31 mouse cellular contexts compared by ENCODE assay signal in genomic region chr2:110137291-110137690, GRCm38 (mm10).
DNase-seq lines count a peak whose midpoint lies in the region; ATAC-seq and TF ChIP-seq lines count a peak whose summit lies in the region.
"Had no signal": no experiment of that assay in that cellular context is flagged by ENCODE, and none has a peak within 500 bp of the region (broad histone marks: within the 10 kb centered on the region; RNA-seq: fewer than 3 reads in every experiment).

No protein-coding gene starts in this region.

- TF ChIP-seq POLR2A in myocyte (IDR thresholded peaks at IDR 0.05; ENCODE audit: insufficient read length, low read depth): no peak

- WGBS in kidney, embryonic 15.5 days: 21% methylated on average over 1 of the region's 1 CpGs
- WGBS in liver, embryonic 12.5 days (ENCODE audit: insufficient replicate concordance): 46% methylated on average over 1 of the region's 1 CpGs

- no peak overlapping the region for H3K4me3 ChIP-seq in kidney, embryonic 15.5 days (replicated peaks)
- no peak overlapping the region for H3K4me3 ChIP-seq in myocyte
- no peak overlapping the region for H3K4me3 ChIP-seq in liver, embryonic 12.5 days
- H3K4me3 ChIP-seq: embryonic facial prominence, embryonic 13.5 days; forebrain, embryonic 10.5 days; forebrain, embryonic 15.5 days; heart, embryonic 10.5 days; heart, embryonic 15.5 days; liver, embryonic 15.5 days; midbrain, embryonic 10.5 days; neural tube, embryonic 12.5 days had no signal

- peaks cover 15% of the 10 kb centered on the region for H3K4me1 ChIP-seq in kidney, embryonic 15.5 days
- H3K4me1 ChIP-seq in liver, embryonic 12.5 days: no peaks in the 10 kb centered on the region
- H3K4me1 ChIP-seq: embryonic facial prominence, embryonic 13.5 days; forebrain, embryonic 15.5 days; heart, embryonic 10.5 days; heart, embryonic 15.5 days; liver, embryonic 15.5 days; midbrain, embryonic 10.5 days; neural tube, embryonic 12.5 days had no signal

- H3K79me2 ChIP-seq in myocyte (ENCODE audit: control insufficient read depth, insufficient read depth): no peaks in the 10 kb centered on the region

- DNase-seq in embryo, embryonic 11 days: peak; percentile 32
- DNase-seq in embryo, embryonic 9.5 days (ENCODE audit: extremely low spot score): no peak
- no peak for DNase-seq in kidney, postnatal 10 days
- DNase-seq in Muller cell, postnatal 12 days (ENCODE audit: inconsistent ontology term): peak; percentile 62
- DNase-seq in cerebellum, adult 18-20 months: no peak
- DNase-seq: adrenal gland, adult 8-10 months; cerebellum, adult 8-10 months; cerebellum, postnatal 25 days; gastrocnemius, postnatal 25 days; liver; lung, embryonic 14.5 days; lung, postnatal 14 days; right cerebral cortex, adult 18-20 months; thymus, adult 18-20 months; thymus, postnatal 25 days had no signal

- H3K9ac ChIP-seq in kidney, embryonic 15.5 days: no peak overlapping the region
- no peak overlapping the region for H3K9ac ChIP-seq in liver, embryonic 12.5 days
- H3K9ac ChIP-seq: embryonic facial prominence, embryonic 13.5 days; forebrain, embryonic 15.5 days; heart, embryonic 15.5 days; liver, embryonic 15.5 days; lung, embryonic 14.5 days; neural tube, embryonic 12.5 days had no signal

- peak; percentile 49; the same call in 1 of the 2 replicates for ATAC-seq in kidney, embryonic 15.5 days (replicated peaks; ENCODE audit: low FRiP score)
- ATAC-seq in liver, embryonic 12.5 days: no peak
- ATAC-seq: activated CD4-positive, CD25-positive, alpha-beta regulatory T cell, adult 4 months; forebrain, embryonic 15.5 days; hindbrain, embryonic 16.5 days; midbrain, embryonic 16.5 days had no signal

- H3K4me2 ChIP-seq in kidney, embryonic 15.5 days: no peak overlapping the region
- H3K4me2 ChIP-seq in myocyte (ENCODE audit: low read depth): no peak overlapping the region
- no peak overlapping the region for H3K4me2 ChIP-seq in liver, embryonic 12.5 days
- H3K4me2 ChIP-seq: embryonic facial prominence, embryonic 13.5 days; forebrain, embryonic 15.5 days; heart, embryonic 15.5 days; liver, embryonic 15.5 days; lung, embryonic 14.5 days; neural tube, embryonic 12.5 days had no signal

- H3K36me3 ChIP-seq in kidney, embryonic 15.5 days: no peaks in the 10 kb centered on the region
- H3K36me3 ChIP-seq in myocyte (ENCODE audit: control insufficient read depth, insufficient read depth): no peaks in the 10 kb centered on the region
- H3K36me3 ChIP-seq in liver, embryonic 12.5 days: no peaks in the 10 kb centered on the region
- H3K36me3 ChIP-seq: embryonic facial prominence, embryonic 13.5 days; forebrain, embryonic 10.5 days; forebrain, embryonic 15.5 days; G1E; heart, embryonic 10.5 days; heart, embryonic 15.5 days; liver, embryonic 15.5 days; midbrain, embryonic 10.5 days; neural tube, embryonic 12.5 days had no signal

- H3ac ChIP-seq in myocyte (ENCODE audit: control insufficient read depth, insufficient read length): no peak overlapping the region

- no peak overlapping the region for H3K27ac ChIP-seq in kidney, embryonic 15.5 days
- no peak overlapping the region for H3K27ac ChIP-seq in liver, embryonic 12.5 days
- H3K27ac ChIP-seq: embryonic facial prominence, embryonic 13.5 days; forebrain, embryonic 10.5 days; forebrain, embryonic 15.5 days; heart, embryonic 10.5 days; heart, embryonic 15.5 days; liver, embryonic 15.5 days; midbrain, embryonic 10.5 days; neural tube, embryonic 12.5 days; stomach, postnatal 0 days had no signal

- no peaks in the 10 kb centered on the region for H3K9me3 ChIP-seq in kidney, embryonic 15.5 days (replicated peaks)
- H3K9me3 ChIP-seq in liver, embryonic 12.5 days (replicated peaks): no peaks in the 10 kb centered on the region
- H3K9me3 ChIP-seq: embryonic facial prominence, embryonic 13.5 days; forebrain, embryonic 10.5 days; forebrain, embryonic 15.5 days; G1E; heart, embryonic 10.5 days; heart, embryonic 15.5 days; liver, embryonic 15.5 days; midbrain, embryonic 10.5 days; neural tube, embryonic 12.5 days had no signal

- H3K27me3 ChIP-seq in kidney, embryonic 15.5 days: no peaks in the 10 kb centered on the region
- H3K27me3 ChIP-seq in myocyte (ENCODE audit: control insufficient read depth, insufficient read depth, insufficient read length): no peaks in the 10 kb centered on the region
- no peaks in the 10 kb centered on the region for H3K27me3 ChIP-seq in liver, embryonic 12.5 days (replicated peaks)
- H3K27me3 ChIP-seq: embryonic facial prominence, embryonic 13.5 days; forebrain, embryonic 15.5 days; heart, embryonic 15.5 days; liver, embryonic 15.5 days; neural tube, embryonic 12.5 days had no signal

TF ChIP-seq in myocyte, 11 proteins besides CTCF, POLR2A, EP300 and RAD21:
- TF ChIP-seq MYOD1 (IDR thresholded peaks at IDR 0.05; ENCODE audit: control insufficient read depth in 1 of 3, insufficient read length in 2 of 3, low read depth in 2 of 3) (no peak), CEBPB (IDR thresholded peaks at IDR 0.05; ENCODE audit: insufficient read depth, poor library complexity, severe bottlenecking) (0 out of 2 replicates have a peak, but pooled peaks have one; percentile 48), SRF (IDR thresholded peaks at IDR 0.05; ENCODE audit: control insufficient read depth, insufficient read length, low read depth) (no peak)

Comparison
In these comparisons a context has a peak if more than half of its experiments do, and no peak if none do; other contexts are left out.
1. DNase-seq: peak in embryo, embryonic 11 days (single experiment) and Muller cell, postnatal 12 days (single experiment); none in embryo, embryonic 9.5 days (single experiment), kidney, postnatal 10 days (single experiment) and cerebellum, adult 18-20 months (0 of 2).